Mouse (Mus musculus) megakaryocyte-erythroid progenitor cell, adult 5-6 weeks (primary cell): Measurements from ENCODE around the gene Pde4d. TPM values are rescaled to one million over a fixed set of nuclear protein-coding genes. Genes with fewer than 3 reads are reported as not detected.
A peak's percentile ranks its signal among the peaks of the same experiment; 100 is the strongest.

Experiments
- ATAC-seq: replicated peaks from 2 replicates; pipeline ENCODE4 v1.8.0; 2016; ENCODE audit warnings: mild to moderate bottlenecking, inconsistent platforms; ENCODE audit not compliant: severe bottlenecking, poor library complexity, low FRiP score, low TSS enrichment
- total RNA-seq, 2 experiments: library from RNA; stranded (forward) in 1 of 2; stranded (reverse) in 1 of 2; fragments of 200-1000, 215-1000 nt in 1 of 2; fragments of >200 nt in 1 of 2; fragmentation: Nextera tagmentation in 1 of 2; gene quantifications; 2 replicates each; pipeline ENCODE4 v1.2.3; 2014 to 2017

Gene Pde4d
- total RNA-seq, 2 experiments from 2014 or later: 52.9 to 108 TPM

GRCm38 (mm10) chr13:109922228-109922627, 1472.5 kb downstream of the Pde4d start:
- peak; percentile 50 for ATAC-seq

GRCm38 (mm10) chr13:109922782-109923181, 1473.0 kb downstream of the Pde4d start:
- ATAC-seq: no peak

GRCm38 (mm10) chr13:109924771-109925170, 1475.0 kb downstream of the Pde4d start:
- ATAC-seq: no peak

GRCm38 (mm10) chr13:109926277-109926920, 1476.7 kb downstream of the Pde4d start:
- ATAC-seq: peak; percentile 79

GRCm38 (mm10) chr13:109927782-109928181, 1478.0 kb downstream of the Pde4d start:
- no peak for ATAC-seq

- ATAC-seq: no peak
Measured at GRCm38 (mm10) chr13:109932688-109933087, 1482.9 kb downstream of the Pde4d start.

- no peak for ATAC-seq
Measured at GRCm38 (mm10) chr13:109933554-109933953, 1483.8 kb downstream of the Pde4d start.

GRCm38 (mm10) chr13:109936866-109937265, 1487.1 kb downstream of the Pde4d start:
- no peak for ATAC-seq

- ATAC-seq: no peak
Measured at GRCm38 (mm10) chr13:109944822-109945551, 1495.2 kb downstream of the Pde4d start.

GRCm38 (mm10) chr13:109951466-109951865, 1501.7 kb downstream of the Pde4d start:
- ATAC-seq: no peak

- ATAC-seq: no peak
Measured at GRCm38 (mm10) chr13:109954189-109954588, 1504.4 kb downstream of the Pde4d start.

- no peak for ATAC-seq
Measured at GRCm38 (mm10) chr13:109957953-109958352, 1508.2 kb downstream of the Pde4d start.

- no peak for ATAC-seq
Measured at GRCm38 (mm10) chr13:109982821-109983443, 1533.2 kb downstream of the Pde4d start.

GRCm38 (mm10) chr13:109985411-109985810, 1535.7 kb downstream of the Pde4d start:
- no peak for ATAC-seq

- ATAC-seq: no peak
Measured at GRCm38 (mm10) chr13:109985892-109986291, 1536.1 kb downstream of the Pde4d start.

GRCm38 (mm10) chr13:109992775-109993505, 1543.2 kb downstream of the Pde4d start:
- ATAC-seq: no peak

- ATAC-seq: no peak
Measured at GRCm38 (mm10) chr13:109994240-109994764, 1544.6 kb downstream of the Pde4d start.

GRCm38 (mm10) chr13:110002081-110002480, 1552.3 kb downstream of the Pde4d start:
- ATAC-seq: no peak
